Mouse (Mus musculus) cerebellum, adult 18-20 months (tissue): ENCODE results near the gene Cflar.
"Not testable (repeated sequence)": the region's sequence is repeated elsewhere in the genome, so short reads cannot be mapped to it uniquely, and the experiment has no call there.

Experiments used
- DNase-seq, 2 experiments: peaks; one replicate each; pipeline ENCODE4 v3.0.0; 2021

The Cflar gene

GRCm38 (mm10) chr1:58711365-58712016 is at the start of gene Cflar:
Gene Cflar, plus strand, starts transcription at chr1:58711508.
- peak; percentile 61 to 72 for DNase-seq

- not testable (repeated sequence) for DNase-seq
These were observed 48.6 kb upstream of the Cflar start for GRCm38 (mm10) chr1:58662671-58663070.

GRCm38 (mm10) chr1:58663365-58663764 is 47.9 kb upstream of the Cflar start:
- not testable (repeated sequence) for DNase-seq

GRCm38 (mm10) chr1:58668191-58668590 is 43.1 kb upstream of the Cflar start:
- DNase-seq, result no peak

GRCm38 (mm10) chr1:58669635-58670034 is 41.7 kb upstream of the Cflar start:
- DNase-seq, result not testable (repeated sequence)

GRCm38 (mm10) chr1:58672116-58672515 is 39.2 kb upstream of the Cflar start:
- DNase-seq, result no peak

GRCm38 (mm10) chr1:58675011-58675410 is 36.3 kb upstream of the Cflar start:
- no peak for DNase-seq

- peak; percentile 36 to 51 for DNase-seq
These were observed 33.7 kb upstream of the Cflar start for GRCm38 (mm10) chr1:58677575-58677974.

- not testable (repeated sequence) for DNase-seq
These were observed 32.9 kb upstream of the Cflar start for GRCm38 (mm10) chr1:58678412-58678811.

GRCm38 (mm10) chr1:58689426-58689825 is 21.9 kb upstream of the Cflar start:
- DNase-seq, result no peak

- DNase-seq, result no peak
These were observed 21.1 kb upstream of the Cflar start for GRCm38 (mm10) chr1:58690006-58690744.

- DNase-seq, result not testable (repeated sequence)
These were observed 20.3 kb upstream of the Cflar start for GRCm38 (mm10) chr1:58690834-58691488.

- DNase-seq, result not testable (repeated sequence)
These were observed 19.6 kb upstream of the Cflar start for GRCm38 (mm10) chr1:58691718-58692117.

GRCm38 (mm10) chr1:58693696-58694095 is 17.6 kb upstream of the Cflar start:
- DNase-seq, result no peak

- not testable (repeated sequence) for DNase-seq
These were observed 15.5 kb upstream of the Cflar start, which contains the start of gene Als2cr12 for GRCm38 (mm10) chr1:58695810-58696209. Gene Als2cr12, minus strand, starts transcription at chr1:58695989.

GRCm38 (mm10) chr1:58697607-58698006 is 13.7 kb upstream of the Cflar start:
- DNase-seq, result peak; percentile 38 to 57

GRCm38 (mm10) chr1:58698781-58699180 is 12.5 kb upstream of the Cflar start:
- DNase-seq, result no peak

- no peak for DNase-seq
These were observed 11.3 kb upstream of the Cflar start for GRCm38 (mm10) chr1:58699988-58700387.

- not testable (repeated sequence) for DNase-seq
These were observed 10.6 kb upstream of the Cflar start for GRCm38 (mm10) chr1:58700580-58701162.

- DNase-seq, result not testable (repeated sequence)
These were observed 1.3 kb upstream of the Cflar start for GRCm38 (mm10) chr1:58710043-58710442.

GRCm38 (mm10) chr1:58710711-58711364 is 470 bp upstream of the Cflar start:
- no peak for DNase-seq
